Mouse (Mus musculus) lung, embryonic 15.5 days (tissue): ENCODE results near the gene Atr. TPM values are rescaled to one million over a fixed set of nuclear protein-coding genes. Genes with fewer than 3 reads are reported as not detected.
"Not testable (repeated sequence)": the region's sequence is repeated elsewhere in the genome, so short reads cannot be mapped to it uniquely, and the experiment has no call there.

Experiments
- ATAC-seq: fragments of 200-750 bp; cut with Nextera tagmentation; 2 replicates; pipeline ENCODE4 v1.8.0; 2017; ENCODE audit warnings: moderate number of reproducible peaks, borderline replicate concordance; ENCODE audit not compliant: low FRiP score, low TSS enrichment; ENCODE audit errors: extremely low read depth
- H3K27ac ChIP-seq: fragments of 300-500 bp; sonication (generic); 2 replicates; pipeline ENCODE4 v1.5.1; 2015; ENCODE audit warnings: moderate library complexity, mild to moderate bottlenecking, inconsistent platforms
- H3K27me3 ChIP-seq: fragments of 300-500 bp; sonication (generic); 2 replicates; pipeline ENCODE4 v1.6.1; 2015; ENCODE audit warnings: inconsistent platforms
- H3K36me3 ChIP-seq: fragments of 300-500 bp; sonication (generic); 2 replicates; pipeline ENCODE4 v1.6.1; 2015; ENCODE audit warnings: inconsistent platforms
- H3K4me1 ChIP-seq: fragments of 300-500 bp; sonication (generic); 2 replicates; pipeline ENCODE4 v1.6.1; 2015; ENCODE audit warnings: inconsistent platforms
- H3K4me2 ChIP-seq: fragments of 300-500 bp; sonication (generic); 2 replicates; pipeline ENCODE4 v1.6.1; 2015; ENCODE audit warnings: inconsistent platforms, mild to moderate bottlenecking, moderate library complexity
- H3K4me3 ChIP-seq: fragments of 300-500 bp; sonication (generic); 2 replicates; pipeline ENCODE4 v1.5.1; 2015; ENCODE audit warnings: mild to moderate bottlenecking, inconsistent platforms
- H3K9ac ChIP-seq: fragments of 300-500 bp; sonication (generic); 2 replicates; pipeline ENCODE4 v1.6.1; 2015; ENCODE audit warnings: inconsistent platforms
- H3K9me3 ChIP-seq: fragments of 300-500 bp; sonication (generic); 2 replicates; pipeline ENCODE4 v1.6.1; 2016; ENCODE audit warnings: inconsistent platforms
- WGBS: fragments of 180-500 bp; shearing (Covaris S2); methylation state at CpG from one replicate; pipeline ENCODE4 v1.1.7; 2015; 5-methylcytosine and 5-hydroxymethylcytosine counted together
- polyA plus RNA-seq: library from polyadenylated mRNA; unstranded; fragments of >200 nt; fragmentation: Nextera tagmentation; extraction: Ambion mirVana; gene quantifications from 2 replicates; pipeline ENCODE4 v1.2.1, GENCODE M21; 2015

The Atr gene
- polyA plus RNA-seq, 1 experiment from 2014 or later, result 13.7 TPM

DNA sequence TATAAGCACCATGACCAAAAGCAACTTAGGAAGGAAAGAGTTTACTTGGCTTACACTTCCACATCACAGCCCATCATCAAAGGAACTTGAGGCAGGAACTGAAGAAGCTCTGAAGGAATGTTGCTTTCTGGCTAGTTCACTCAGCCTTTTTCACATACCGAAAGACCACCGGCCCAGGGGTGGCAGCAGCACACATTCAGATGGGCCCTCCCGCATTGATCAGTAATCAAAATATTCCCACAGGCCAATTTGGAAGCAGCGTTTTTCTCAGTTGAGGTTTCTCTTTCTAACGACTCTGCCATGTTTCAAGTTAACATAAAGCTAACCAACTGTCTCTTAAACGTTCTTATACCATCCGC lies 96.8 kb downstream of the Atr start:
- Histone ChIP-seq H3K27me3 (no peaks in the 10 kb centered on the region), H3K4me1 (no peaks in the 10 kb centered on the region), H3K4me2 (peak overlapping the region; percentile 60), H3K27ac (peak overlapping the region; percentile 90), H3K36me3 (0 out of 2 replicates have a peak, but pooled peaks cover 6% of the 10 kb centered on the region), H3K9me3 (no peaks in the 10 kb centered on the region), H3K9ac (peak overlapping the region; percentile 93), H3K4me3 (peak overlapping the region; percentile 70)
- under 1% methylated on average over 7 of the region's 7 CpGs for WGBS
- ATAC-seq, result peak; percentile 60; the same call in 1 of the 2 replicates

DNA sequence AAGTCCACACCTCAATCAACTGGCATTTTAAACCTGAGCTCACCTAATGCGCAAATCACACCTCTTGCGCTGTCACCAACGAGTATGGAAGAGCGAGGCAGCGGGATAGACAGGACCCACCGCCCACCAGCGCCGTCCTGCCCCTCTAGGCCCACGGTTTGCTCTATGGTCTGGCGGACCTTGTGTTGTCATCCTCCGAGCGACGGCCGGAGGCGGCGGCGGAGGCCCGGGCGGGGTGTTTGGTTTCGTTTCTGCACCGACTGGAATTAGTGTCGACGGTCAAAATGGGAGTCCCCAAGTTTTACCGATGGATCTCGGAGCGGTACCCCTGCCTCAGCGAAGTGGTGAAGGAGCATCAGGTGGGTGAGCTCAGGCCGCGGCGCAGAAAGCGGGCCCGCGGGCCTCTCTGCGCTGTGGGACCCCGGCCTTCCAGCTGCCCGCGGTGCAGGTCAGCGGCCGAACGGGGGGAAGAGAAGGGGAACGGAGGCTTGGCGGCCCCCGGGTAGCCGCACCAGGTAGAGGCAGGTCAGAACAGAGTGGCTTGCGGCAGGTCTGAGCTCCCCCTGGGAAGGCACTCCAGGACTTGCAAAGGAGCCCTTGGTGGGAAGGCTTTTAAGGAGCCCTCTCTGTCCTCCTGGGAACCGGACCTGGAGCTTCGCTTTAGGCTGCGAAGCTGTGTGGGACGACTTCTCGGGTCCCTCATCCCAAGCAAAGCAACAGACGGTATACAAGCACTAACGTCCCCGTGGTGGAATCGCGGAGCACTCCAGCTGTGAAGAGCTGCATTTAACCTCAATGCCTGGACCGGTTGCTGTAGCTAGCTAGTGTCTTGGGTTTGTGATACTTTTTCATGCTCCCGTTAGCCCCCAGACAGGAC lies 97.4 kb downstream of the Atr start, which contains the start of gene Xrn1:
Gene Xrn1, plus strand, starts transcription at position 176 of the 877 bp plus-strand sequence.
- Histone ChIP-seq H3K4me1 (no peaks in the 10 kb centered on the region), H3K36me3 (0 out of 2 replicates have a peak, but pooled peaks cover 6% of the 10 kb centered on the region), H3K9me3 (no peaks in the 10 kb centered on the region), H3K9ac (peak within 1 kb of the TSS; percentile 93), H3K27ac (peak within 1 kb of the TSS; percentile 90), H3K4me2 (peak within 1 kb of the TSS; percentile 67), H3K27me3 (no peaks in the 10 kb centered on the region), H3K4me3 (peak within 1 kb of the TSS; percentile 70)
- WGBS, result under 1% methylated on average over 57 of the region's 57 CpGs
- ATAC-seq, result peak; percentile 98

DNA sequence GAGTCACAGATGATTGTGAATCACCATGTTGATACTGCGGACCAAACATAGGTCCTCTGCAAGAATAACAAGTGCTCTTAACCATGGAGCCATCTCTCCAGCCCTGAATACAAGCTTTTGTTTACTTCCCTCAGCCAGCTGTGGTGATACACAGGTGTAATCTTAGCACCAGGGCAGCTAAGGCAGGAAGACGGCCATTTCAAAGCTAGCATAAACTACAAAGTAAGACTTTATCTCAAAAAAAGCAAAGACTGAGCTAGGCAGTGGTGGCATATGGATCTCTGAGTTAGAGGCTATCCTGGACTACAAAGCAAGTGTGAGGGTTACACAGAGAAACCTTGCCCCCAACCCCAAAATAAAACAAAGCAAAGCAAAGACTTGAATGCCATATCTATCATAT lies 100.2 kb downstream of the Atr start:
- Histone ChIP-seq H3K9me3 (no peaks in the 10 kb centered on the region), H3K36me3 (0 out of 2 replicates have a peak, but pooled peaks cover 3% of the 10 kb centered on the region), H3K9ac (no peak overlapping the region), H3K4me1 (no peaks in the 10 kb centered on the region), H3K27ac (no peak overlapping the region), H3K27me3 (no peaks in the 10 kb centered on the region), H3K4me3 (no peak overlapping the region), H3K4me2 (no peak overlapping the region)
- 88% methylated on average over 2 of the region's 2 CpGs for WGBS
- no peak for ATAC-seq

DNA sequence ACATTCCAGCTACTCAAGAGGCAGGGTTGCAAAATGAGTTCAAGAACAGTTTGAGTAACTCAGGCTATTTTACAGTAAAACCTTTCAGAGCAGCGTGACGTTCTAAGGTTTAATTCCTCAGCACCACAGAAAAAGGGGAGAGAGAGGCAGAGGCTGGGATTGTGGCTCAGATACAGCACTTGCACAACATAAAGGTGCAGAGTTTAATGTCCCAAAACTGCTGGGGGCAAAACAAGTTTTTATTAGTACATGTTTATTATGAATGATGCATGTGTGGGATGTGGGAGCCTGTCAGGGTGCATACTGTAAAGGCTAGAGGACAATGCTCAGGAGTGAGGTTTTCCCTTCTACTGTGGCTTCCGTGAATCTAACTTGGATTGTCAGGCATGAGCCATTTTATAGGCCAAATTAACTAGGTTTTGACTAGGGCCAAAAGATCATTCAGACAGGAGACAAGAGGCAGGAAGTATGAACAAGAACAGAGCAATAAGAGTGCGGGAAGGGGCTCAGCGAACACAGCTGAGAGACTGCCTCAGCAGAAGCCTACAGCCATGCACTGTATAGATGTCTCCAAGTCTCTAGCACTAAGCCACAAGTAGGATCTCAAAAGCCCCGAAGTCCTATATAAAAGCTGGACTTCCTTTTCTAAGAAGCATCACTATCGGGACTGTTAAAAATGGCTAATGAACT lies 100.8 kb downstream of the Atr start:
- Histone ChIP-seq H3K9me3 (no peaks in the 10 kb centered on the region), H3K9ac (no peak overlapping the region), H3K4me3 (no peak overlapping the region), H3K4me2 (no peak overlapping the region), H3K36me3 (0 out of 2 replicates have a peak, but pooled peaks cover 3% of the 10 kb centered on the region), H3K27me3 (no peaks in the 10 kb centered on the region), H3K4me1 (no peaks in the 10 kb centered on the region), H3K27ac (no peak overlapping the region)
- WGBS, result 94% methylated on average over 7 of the region's 7 CpGs
- ATAC-seq, result no peak

DNA sequence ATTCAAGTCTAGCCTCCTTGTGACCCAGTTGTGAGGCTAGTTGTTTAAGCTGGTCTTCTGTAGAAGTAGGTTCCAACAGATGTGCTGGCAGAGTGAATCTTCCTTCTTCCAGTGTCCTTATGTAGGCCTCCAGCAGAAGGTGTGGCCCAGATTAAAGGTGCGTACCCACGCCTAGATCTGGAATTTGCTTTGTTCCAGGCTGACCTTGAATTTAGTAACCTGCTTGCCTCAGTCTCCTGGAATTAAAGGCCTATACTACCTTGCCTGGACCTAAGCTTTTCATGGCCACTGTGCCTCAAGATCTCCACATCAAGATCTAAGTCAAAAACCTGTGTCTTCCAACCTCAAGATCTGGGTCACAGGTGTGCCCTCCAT lies 101.3 kb downstream of the Atr start:
- not testable (repeated sequence) for H3K9me3 ChIP-seq, H3K36me3 ChIP-seq, H3K4me3 ChIP-seq, H3K4me1 ChIP-seq, H3K27ac ChIP-seq, H3K27me3 ChIP-seq, ATAC-seq, H3K4me2 ChIP-seq, H3K9ac ChIP-seq
- whole genome bisulfite sequencing, result 90% methylated on average over 2 of the region's 2 CpGs

DNA sequence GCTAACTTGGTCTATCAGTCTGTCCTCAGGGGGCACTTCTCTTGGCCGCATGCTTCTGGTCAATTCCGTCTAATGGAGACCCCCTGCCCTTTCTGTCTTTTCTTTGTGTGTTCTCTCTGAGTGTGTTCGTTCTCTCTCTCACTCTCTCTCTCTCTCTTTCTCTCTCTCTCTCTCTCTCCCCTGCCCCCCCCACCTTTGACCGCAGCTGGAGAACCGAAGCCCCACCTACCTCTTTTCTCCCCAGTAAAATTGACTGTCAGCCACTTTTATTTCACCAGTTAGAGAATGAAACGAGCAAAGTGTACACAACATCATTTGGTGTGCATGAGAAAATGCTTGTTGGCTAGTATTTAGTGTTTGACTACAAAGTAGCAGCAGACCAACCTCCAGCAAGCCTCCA lies 101.8 kb downstream of the Atr start:
- H3K9me3 ChIP-seq, result no peaks in the 10 kb centered on the region
- no peaks in the 10 kb centered on the region for H3K27me3 ChIP-seq
- no peak overlapping the region for H3K4me2 ChIP-seq
- no peak overlapping the region for H3K4me3 ChIP-seq
- 80% methylated on average over 6 of the region's 6 CpGs for WGBS
- H3K36me3 ChIP-seq, result 0 out of 2 replicates have a peak, but pooled peaks cover 7% of the 10 kb centered on the region
- no peak overlapping the region for H3K27ac ChIP-seq
- ATAC-seq, result no peak
- H3K4me1 ChIP-seq, result no peaks in the 10 kb centered on the region
- H3K9ac ChIP-seq, result no peak overlapping the region

DNA sequence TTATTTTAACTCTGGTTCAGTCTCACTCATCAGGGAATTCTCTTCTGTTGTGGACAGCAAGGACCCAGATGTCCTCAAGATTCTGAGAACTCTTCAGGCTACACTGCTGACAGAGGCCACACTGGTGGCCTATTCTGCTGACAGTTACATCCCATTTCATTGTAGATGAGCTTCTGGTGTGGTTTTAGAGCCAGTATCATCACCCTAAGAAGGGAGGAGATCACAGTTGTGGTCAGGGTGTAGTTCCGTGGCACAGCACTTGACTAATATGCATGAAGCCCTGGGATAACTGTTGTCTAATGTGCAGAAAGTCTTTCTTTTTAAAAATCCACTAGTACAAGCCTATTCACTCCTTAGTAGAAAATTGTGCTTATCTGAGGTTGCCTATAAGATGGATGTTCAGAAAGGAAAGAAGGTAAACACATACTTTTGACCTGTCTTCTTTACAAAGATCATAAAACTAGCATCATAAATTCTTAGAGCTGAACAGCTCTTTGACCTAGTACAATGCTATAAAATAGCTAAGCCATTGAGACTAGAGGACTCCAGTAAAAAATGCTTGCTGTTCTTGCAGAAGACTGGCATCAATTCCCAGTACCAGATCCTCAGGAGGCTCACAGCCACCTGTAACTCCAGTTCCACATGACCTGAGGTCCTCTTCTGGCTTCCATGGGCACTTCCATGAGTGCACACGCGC lies 102.5 kb downstream of the Atr start:
- Histone ChIP-seq H3K36me3 (peaks cover 13% of the 10 kb centered on the region; the same call in 1 of the 2 replicates), H3K4me1 (no peaks in the 10 kb centered on the region), H3K27me3 (no peaks in the 10 kb centered on the region), H3K9me3 (no peaks in the 10 kb centered on the region), H3K27ac (no peak overlapping the region), H3K4me3 (no peak overlapping the region), H3K4me2 (no peak overlapping the region), H3K9ac (no peak overlapping the region)
- WGBS, result 90% methylated on average over 3 of the region's 3 CpGs
- ATAC-seq, result no peak

DNA sequence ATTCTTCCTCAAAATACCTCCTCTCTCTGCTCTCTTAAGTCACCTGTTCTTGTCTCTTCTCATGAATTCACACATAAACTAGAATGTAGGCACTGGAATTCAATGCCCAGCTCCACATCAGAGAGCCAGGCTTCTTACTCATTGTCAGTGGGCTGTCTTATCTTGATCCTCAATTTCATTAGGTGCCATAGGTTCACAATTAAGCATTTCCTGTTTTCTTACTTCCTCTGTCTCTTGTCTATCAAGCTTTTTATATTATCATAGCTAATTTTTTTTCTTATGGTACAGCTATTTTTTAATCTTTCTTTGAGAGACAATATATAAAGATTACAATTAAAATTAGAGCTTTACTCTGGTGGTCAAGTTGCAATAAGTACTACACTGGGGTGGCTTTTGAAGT lies 103.7 kb downstream of the Atr start:
- Histone ChIP-seq H3K36me3 (peaks cover 16% of the 10 kb centered on the region; the same call in 1 of the 2 replicates), H3K4me1 (no peaks in the 10 kb centered on the region), H3K27ac (no peak overlapping the region), H3K4me2 (no peak overlapping the region), H3K4me3 (no peak overlapping the region), H3K9ac (no peak overlapping the region), H3K27me3 (no peaks in the 10 kb centered on the region), H3K9me3 (no peaks in the 10 kb centered on the region)
- ATAC-seq, result no peak

DNA sequence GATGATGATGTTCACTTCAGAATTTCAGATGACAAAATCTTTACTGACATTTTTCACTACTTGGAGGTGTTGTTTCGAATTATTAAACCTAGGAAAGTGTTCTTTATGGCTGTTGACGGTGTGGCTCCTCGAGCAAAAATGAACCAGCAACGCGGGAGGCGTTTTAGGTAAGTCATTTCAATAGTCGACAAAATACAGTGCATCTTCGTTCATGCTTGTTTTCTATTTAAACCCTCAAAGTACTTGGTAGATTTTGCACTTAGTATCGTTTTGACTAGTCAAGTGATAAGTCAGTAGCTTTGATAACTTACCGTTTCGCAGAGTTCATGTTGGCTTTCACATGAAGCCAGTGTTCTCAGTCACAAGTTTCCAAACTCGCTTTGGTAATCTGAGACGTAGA lies 106.6 kb downstream of the Atr start:
- Histone ChIP-seq H3K27ac (no peak overlapping the region), H3K9me3 (no peaks in the 10 kb centered on the region), H3K9ac (no peak overlapping the region), H3K27me3 (no peaks in the 10 kb centered on the region), H3K4me2 (no peak overlapping the region), H3K36me3 (peaks cover 25% of the 10 kb centered on the region), H3K4me3 (no peak overlapping the region), H3K4me1 (no peaks in the 10 kb centered on the region)
- 95% methylated on average over 13 of the region's 13 CpGs for WGBS
- ATAC-seq, result no peak

DNA sequence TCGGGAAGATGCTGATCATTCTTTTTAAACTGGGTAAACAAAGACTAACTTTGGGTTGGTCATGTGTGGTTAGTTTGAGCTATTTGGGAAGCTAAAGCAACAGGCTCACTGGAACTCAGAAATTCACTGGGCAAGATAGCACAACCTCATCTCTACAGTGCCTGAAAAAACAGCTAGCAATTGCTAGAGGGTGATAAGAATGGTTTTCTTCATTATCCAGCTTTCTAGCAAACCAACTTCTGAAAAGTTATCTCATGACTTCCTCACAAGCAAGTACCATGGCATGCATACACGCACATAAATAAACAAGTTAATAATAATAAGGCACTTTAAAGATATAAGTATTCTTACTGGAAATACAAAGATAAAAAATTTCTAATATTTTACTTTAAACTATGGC lies 120.9 kb downstream of the Atr start:
- no peaks in the 10 kb centered on the region for H3K9me3 ChIP-seq
- no peaks in the 10 kb centered on the region for H3K4me1 ChIP-seq
- H3K36me3 ChIP-seq, result peaks cover 46% of the 10 kb centered on the region
- no peak overlapping the region for H3K9ac ChIP-seq
- no peaks in the 10 kb centered on the region for H3K27me3 ChIP-seq
- WGBS, result 82% methylated on average over 2 of the region's 2 CpGs
- ATAC-seq, result no peak
- no peak overlapping the region for H3K27ac ChIP-seq
- H3K4me2 ChIP-seq, result no peak overlapping the region
- H3K4me3 ChIP-seq, result no peak overlapping the region

DNA sequence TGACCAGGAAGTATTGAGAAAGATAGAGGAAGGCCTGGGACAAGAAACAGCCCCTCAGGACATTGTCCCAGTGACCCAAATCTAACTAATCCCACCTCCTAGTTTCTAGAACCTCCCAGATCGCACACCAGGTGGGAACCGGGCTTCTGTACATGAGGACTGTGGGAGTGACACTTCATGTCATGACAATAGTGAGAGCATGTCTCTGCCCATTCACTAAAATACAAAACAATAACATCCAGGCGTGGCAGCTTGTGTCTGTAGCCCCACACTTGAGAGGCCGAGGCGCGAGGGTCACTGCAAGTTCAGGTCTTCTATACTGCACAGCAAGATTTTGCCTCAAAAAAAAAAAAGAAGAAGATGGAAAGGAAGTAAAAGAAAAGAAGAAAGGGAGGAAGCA lies 122.5 kb downstream of the Atr start:
- Histone ChIP-seq H3K4me1 (no peaks in the 10 kb centered on the region), H3K27ac (no peak overlapping the region), H3K9ac (no peak overlapping the region), H3K4me2 (no peak overlapping the region), H3K4me3 (no peak overlapping the region), H3K36me3 (peaks cover 45% of the 10 kb centered on the region), H3K9me3 (no peaks in the 10 kb centered on the region), H3K27me3 (no peaks in the 10 kb centered on the region)
- no peak for ATAC-seq
- 85% methylated on average over 6 of the region's 6 CpGs for WGBS

DNA sequence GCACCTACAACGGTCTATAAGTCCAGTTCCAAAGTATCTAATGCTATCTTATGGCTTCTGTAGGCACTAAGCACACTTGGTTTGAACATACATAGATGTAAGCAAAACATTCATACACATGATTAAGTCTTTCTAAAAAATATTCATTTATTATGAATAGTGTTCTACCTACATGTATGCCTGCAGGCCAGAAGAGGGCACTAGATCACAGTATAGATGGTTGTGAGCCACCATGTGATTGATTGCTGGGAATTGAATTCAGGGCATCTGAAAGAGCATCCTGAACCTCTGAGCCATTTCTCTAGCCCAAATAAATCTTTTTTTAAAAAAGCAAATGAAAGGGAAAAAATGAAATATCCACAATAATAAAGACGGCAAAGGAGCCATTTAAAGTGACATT lies 134.9 kb downstream of the Atr start:
- no peaks in the 10 kb centered on the region for H3K9me3 ChIP-seq
- no peak overlapping the region for H3K4me3 ChIP-seq
- no peak overlapping the region for H3K4me2 ChIP-seq
- H3K4me1 ChIP-seq, result no peaks in the 10 kb centered on the region
- ATAC-seq, result no peak
- H3K36me3 ChIP-seq, result peaks cover 43% of the 10 kb centered on the region
- no peak overlapping the region for H3K9ac ChIP-seq
- no peaks in the 10 kb centered on the region for H3K27me3 ChIP-seq
- 98% methylated on average over 2 of the region's 2 CpGs for WGBS
- no peak overlapping the region for H3K27ac ChIP-seq
